Mouse (Mus musculus): Measurements from ENCODE around the gene Pias1.

DNA sequence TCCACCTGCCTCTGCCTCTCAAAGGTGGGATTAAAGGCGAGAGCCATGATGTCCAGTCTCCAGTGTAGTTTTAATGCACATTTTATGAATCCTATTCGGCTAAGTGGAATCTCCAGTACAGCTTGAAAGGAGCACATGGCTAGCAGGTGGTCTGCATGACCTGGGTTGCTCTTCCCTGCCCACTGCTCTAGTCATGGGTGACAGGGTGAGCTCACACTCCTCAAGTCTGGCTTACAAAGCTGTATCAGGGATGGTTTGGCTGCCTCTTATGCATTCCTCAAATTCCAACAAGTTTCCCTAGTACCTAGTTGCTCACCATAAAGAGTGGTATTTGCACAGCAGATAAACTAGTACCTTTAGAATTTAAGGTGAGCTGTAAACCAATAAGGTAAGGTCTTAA, 109.9 kb downstream of the Pias1 start:
- no peak for TF ChIP-seq CTCF (IDR thresholded peaks at IDR 0.05; ENCODE audit: insufficient read depth, low read depth, low read length)
- TF ChIP-seq POLR2A (IDR thresholded peaks at IDR 0.05; ENCODE audit: insufficient read depth, low read depth, low read length), result no peak
